ENCODE assay signal across 8 mouse cellular contexts in genomic region chr9:54981291-54982191, GRCm38 (mm10). TPM values are rescaled to one million over a fixed set of nuclear protein-coding genes. Genes with fewer than 3 reads are reported as not detected.
DNase-seq lines count a peak whose midpoint lies in the region; ATAC-seq and TF ChIP-seq lines count a peak whose summit lies in the region.

No protein-coding gene starts in this region.

- no peak overlapping the region for H3K27ac ChIP-seq in cerebellum, adult 2 months (ENCODE audit: insufficient read depth, low read length)
- no peak overlapping the region for H3K27ac ChIP-seq in ES-Bruce4 (ENCODE audit: insufficient read depth, low read length)
- 0 out of 2 replicates have a peak overlapping the region, but pooled peaks have one; percentile 17 for H3K27ac ChIP-seq in hindbrain, embryonic 11.5 days (ENCODE audit: low read depth, low read length)
- peak overlapping the region; percentile 11; the same call in 1 of the 2 replicates for H3K27ac ChIP-seq in limb, embryonic 15.5 days
- H3K27ac ChIP-seq in midbrain, embryonic 15.5 days = no peak overlapping the region

- ATAC-seq in hindbrain, embryonic 11.5 days (ENCODE audit: low FRiP score) = peak; percentile 89
- ATAC-seq in limb, embryonic 15.5 days (ENCODE audit: insufficient number of reproducible peaks, low FRiP score, low TSS enrichment, low read depth) = peak; percentile 82
- ATAC-seq in midbrain, embryonic 15.5 days (replicated peaks) = peak; percentile 86

- no peak for TF ChIP-seq EP300 in ES-Bruce4 (IDR thresholded peaks at IDR 0.05; ENCODE audit: insufficient read depth, low read depth, low read length)

- peak overlapping the region; percentile 12 for H3K4me3 ChIP-seq in cerebellum, adult 2 months (replicated peaks; ENCODE audit: insufficient read depth, low read depth, low read length)
- H3K4me3 ChIP-seq in ES-Bruce4 (ENCODE audit: low read depth, low read length) = peak overlapping the region; percentile 81
- H3K4me3 ChIP-seq in hindbrain, embryonic 11.5 days (ENCODE audit: low read depth, low read length) = peak overlapping the region; percentile 54
- peak overlapping the region; percentile 73 for H3K4me3 ChIP-seq in limb, embryonic 15.5 days
- H3K4me3 ChIP-seq in midbrain, embryonic 15.5 days = peak overlapping the region; percentile 46

- DNase-seq in cerebellum, adult 2 months = no peak
- no peak for DNase-seq in cerebellum, adult 11 months
- peak; percentile 82 for DNase-seq in embryo, embryonic 9.5 days (ENCODE audit: extremely low spot score)
- DNase-seq in hindbrain, embryonic 11.5 days (ENCODE audit: low spot score) = peak; percentile 85
- DNase-seq in thymus, postnatal 25 days = peak; percentile 25

- WGBS in cerebellum, adult 2 months = 1% methylated on average over 82 of the region's 85 CpGs
- WGBS in hindbrain, embryonic 11.5 days = 0% methylated on average over 62 of the region's 85 CpGs
- under 1% methylated on average over 84 of the region's 85 CpGs for WGBS in limb, embryonic 15.5 days
- under 1% methylated on average over 76 of the region's 85 CpGs for WGBS in midbrain, embryonic 15.5 days

- no peaks in the 10 kb centered on the region for H3K9me3 ChIP-seq in ES-Bruce4 (replicated peaks; ENCODE audit: control insufficient read depth, insufficient read depth, low read length, poor library complexity, severe bottlenecking)
- no peaks in the 10 kb centered on the region for H3K9me3 ChIP-seq in hindbrain, embryonic 11.5 days (ENCODE audit: control insufficient read depth, low read length)
- H3K9me3 ChIP-seq in limb, embryonic 15.5 days = no peaks in the 10 kb centered on the region
- H3K9me3 ChIP-seq in midbrain, embryonic 15.5 days = no peaks in the 10 kb centered on the region

- peaks cover 2% of the 10 kb centered on the region; the same call in 1 of the 2 replicates for H3K27me3 ChIP-seq in cerebellum, adult 2 months (ENCODE audit: control insufficient read depth, insufficient read depth, low read length)
- peaks cover 13% of the 10 kb centered on the region for H3K27me3 ChIP-seq in ES-Bruce4 (ENCODE audit: control insufficient read depth, insufficient read depth, low read length, poor library complexity, severe bottlenecking)
- peaks cover 13% of the 10 kb centered on the region for H3K27me3 ChIP-seq in hindbrain, embryonic 11.5 days (ENCODE audit: control insufficient read depth, insufficient read depth, low read length)
- peaks cover 30% of the 10 kb centered on the region for H3K27me3 ChIP-seq in limb, embryonic 15.5 days
- peaks cover 25% of the 10 kb centered on the region; the same call in 1 of the 2 replicates for H3K27me3 ChIP-seq in midbrain, embryonic 15.5 days (replicated peaks)

- no peaks in the 10 kb centered on the region for H3K4me1 ChIP-seq in cerebellum, adult 2 months (ENCODE audit: control insufficient read depth, insufficient read depth, low read length)
- peaks cover 2% of the 10 kb centered on the region for H3K4me1 ChIP-seq in ES-Bruce4 (ENCODE audit: control insufficient read depth, insufficient read depth, low read length)
- H3K4me1 ChIP-seq in hindbrain, embryonic 11.5 days (replicated peaks; ENCODE audit: control insufficient read depth, insufficient read depth, low read length) = no peaks in the 10 kb centered on the region
- H3K4me1 ChIP-seq in limb, embryonic 15.5 days = peaks cover 10% of the 10 kb centered on the region
- peaks cover 22% of the 10 kb centered on the region for H3K4me1 ChIP-seq in midbrain, embryonic 15.5 days

- peak overlapping the region; percentile 51 for H3K9ac ChIP-seq in ES-Bruce4 (ENCODE audit: low read depth, poor library complexity, severe bottlenecking)
- peak overlapping the region; percentile 58; the same call in 1 of the 2 replicates for H3K9ac ChIP-seq in hindbrain, embryonic 11.5 days (ENCODE audit: low read depth, low read length)
- peak overlapping the region; percentile 33 for H3K9ac ChIP-seq in limb, embryonic 15.5 days
- H3K9ac ChIP-seq in midbrain, embryonic 15.5 days = peak overlapping the region; percentile 3; the same call in 1 of the 2 replicates

- no peak for TF ChIP-seq CTCF in cerebellum, adult 2 months (IDR thresholded peaks at IDR 0.05; ENCODE audit: borderline replicate concordance, insufficient read depth, low read depth, low read length)
- TF ChIP-seq CTCF in ES-Bruce4 (IDR thresholded peaks at IDR 0.05; ENCODE audit: low read depth, low read length) = no peak

- no peak for TF ChIP-seq POLR2A in cerebellum, adult 2 months (IDR thresholded peaks at IDR 0.05; ENCODE audit: borderline replicate concordance, insufficient read depth, low read length)
- TF ChIP-seq POLR2A in ES-Bruce4 (IDR thresholded peaks at IDR 0.05; ENCODE audit: insufficient read depth, low read length) = no peak

- H3K4me2 ChIP-seq in hindbrain, embryonic 11.5 days (replicated peaks; ENCODE audit: low read depth, low read length) = peak overlapping the region; percentile 81
- peak overlapping the region; percentile 91 for H3K4me2 ChIP-seq in limb, embryonic 15.5 days
- peak overlapping the region; percentile 58 for H3K4me2 ChIP-seq in midbrain, embryonic 15.5 days

- no peaks in the 10 kb centered on the region for H3K36me3 ChIP-seq in ES-Bruce4 (ENCODE audit: control insufficient read depth, insufficient read depth, low read length, poor library complexity, severe bottlenecking)
- no peaks in the 10 kb centered on the region for H3K36me3 ChIP-seq in hindbrain, embryonic 11.5 days (ENCODE audit: control insufficient read depth, insufficient read depth, low read length)
- no peaks in the 10 kb centered on the region for H3K36me3 ChIP-seq in limb, embryonic 15.5 days
- H3K36me3 ChIP-seq in midbrain, embryonic 15.5 days (replicated peaks) = no peaks in the 10 kb centered on the region

RNA-seq across cellular contexts. Expression of gene Chrna5, which starts 0.9 kb away (rescaled TPM):
- 0.05 and 0.22 TPM in 2 replicates for polyA plus RNA-seq in cerebellum, adult 2 months (2012; rRNA removed)
- polyA plus RNA-seq in ES-Bruce4 (2011; ENCODE audit: insufficient read depth, insufficient read length, low read depth, missing spikeins) = 0.55 and 1.2 TPM in 2 replicates
- polyA plus RNA-seq in hindbrain, embryonic 11.5 days (2014; fragmentation: Nextera tagmentation; extraction: Ambion mirVana) = 4.9 and 5.4 TPM in 2 replicates
- polyA plus RNA-seq in limb, embryonic 15.5 days (2015; fragmentation: Nextera tagmentation; extraction: Ambion mirVana) = 1.2 and 1.8 TPM in 2 replicates
- 3.0 and 3.7 TPM in 2 replicates for polyA plus RNA-seq in midbrain, embryonic 15.5 days (2015; fragmentation: Nextera tagmentation; extraction: Ambion mirVana)

RNA-seq across cellular contexts. Expression of gene AY074887, which starts 30.7 kb away (rescaled TPM):
- not detected in 2 replicates for polyA plus RNA-seq in cerebellum, adult 2 months (2012; rRNA removed)
- 6.2 and 7.7 TPM in 2 replicates for polyA plus RNA-seq in ES-Bruce4 (2011; ENCODE audit: insufficient read depth, insufficient read length, low read depth, missing spikeins)
- polyA plus RNA-seq in hindbrain, embryonic 11.5 days (2014; fragmentation: Nextera tagmentation; extraction: Ambion mirVana) = 1.2 TPM in 2 replicates
- polyA plus RNA-seq in limb, embryonic 15.5 days (2015; fragmentation: Nextera tagmentation; extraction: Ambion mirVana) = 0.79 and 1.00 TPM in 2 replicates
- polyA plus RNA-seq in midbrain, embryonic 15.5 days (2015; fragmentation: Nextera tagmentation; extraction: Ambion mirVana) = 1.0 and 1.1 TPM in 2 replicates

RNA-seq across cellular contexts. Expression of gene Psma4, which starts 31.0 kb away (rescaled TPM):
- 148 and 156 TPM in 2 replicates for polyA plus RNA-seq in cerebellum, adult 2 months (2012; rRNA removed)
- 300 and 320 TPM in 2 replicates for polyA plus RNA-seq in ES-Bruce4 (2011; ENCODE audit: insufficient read depth, insufficient read length, low read depth, missing spikeins)
- 340 TPM in 2 replicates for polyA plus RNA-seq in hindbrain, embryonic 11.5 days (2014; fragmentation: Nextera tagmentation; extraction: Ambion mirVana)
- polyA plus RNA-seq in limb, embryonic 15.5 days (2015; fragmentation: Nextera tagmentation; extraction: Ambion mirVana) = 289 and 291 TPM in 2 replicates
- 247 and 251 TPM in 2 replicates for polyA plus RNA-seq in midbrain, embryonic 15.5 days (2015; fragmentation: Nextera tagmentation; extraction: Ambion mirVana)

RNA-seq across cellular contexts. Expression of gene Chrna3, which starts 44.8 kb away (rescaled TPM):
- 2.6 TPM in 2 replicates for polyA plus RNA-seq in cerebellum, adult 2 months (2012; rRNA removed)
- not detected in 2 replicates for polyA plus RNA-seq in ES-Bruce4 (2011; ENCODE audit: insufficient read depth, insufficient read length, low read depth, missing spikeins)
- 25.0 and 26.4 TPM in 2 replicates for polyA plus RNA-seq in hindbrain, embryonic 11.5 days (2014; fragmentation: Nextera tagmentation; extraction: Ambion mirVana)
- polyA plus RNA-seq in limb, embryonic 15.5 days (2015; fragmentation: Nextera tagmentation; extraction: Ambion mirVana) = 0.13 TPM in 1 of 2 replicates, not detected in the other
- polyA plus RNA-seq in midbrain, embryonic 15.5 days (2015; fragmentation: Nextera tagmentation; extraction: Ambion mirVana) = 15.1 and 16.2 TPM in 2 replicates

Comparison
In these comparisons a context has a peak if more than half of its experiments do, and no peak if none do; other contexts are left out.
1. DNase-seq: peak in embryo, embryonic 9.5 days (single experiment), hindbrain, embryonic 11.5 days (single experiment) and thymus, postnatal 25 days (single experiment); none in cerebellum, adult 2 months (0 of 2) and cerebellum, adult 11 months (single experiment).
2. H3K27ac ChIP-seq: peak in hindbrain, embryonic 11.5 days (single experiment) and limb, embryonic 15.5 days (single experiment); none in cerebellum, adult 2 months (single experiment), ES-Bruce4 (single experiment) and midbrain, embryonic 15.5 days (single experiment).
3. H3K4me3 ChIP-seq: peak in every context shown above with its lines; median percentile 81 in ES-Bruce4; 73 in limb, embryonic 15.5 days; 54 in hindbrain, embryonic 11.5 days; 46 in midbrain, embryonic 15.5 days; 12 in cerebellum, adult 2 months.
4. H3K9ac ChIP-seq: peak in every context shown above with its lines; median percentile 58 in hindbrain, embryonic 11.5 days; 51 in ES-Bruce4; 33 in limb, embryonic 15.5 days; 3 in midbrain, embryonic 15.5 days.
5. Peak in every context shown above with its lines, with median percentiles within 50 percentile points of each other: ATAC-seq and H3K4me2 ChIP-seq.